Mouse (Mus musculus) CD4-positive helper T cell, adult 2 months (primary cell): Measurements from ENCODE around the gene Abcg8.

Experiments
- DNase-seq: peaks from one replicate; pipeline ENCODE4 v3.0.0-alpha.2; 2012; ENCODE audit warnings: low read depth, missing footprints, low spot score

Abcg8 gene

GRCm38 (mm10) chr17:84709403-84709851 is 33.3 kb downstream of the Abcg8 start:
- DNase-seq: no peak

- DNase-seq: no peak
Observed at GRCm38 (mm10) chr17:84713563-84714164, 37.6 kb downstream of the Abcg8 start.

- DNase-seq: no peak
Observed at GRCm38 (mm10) chr17:84714930-84715329, 38.8 kb downstream of the Abcg8 start.

DNA sequence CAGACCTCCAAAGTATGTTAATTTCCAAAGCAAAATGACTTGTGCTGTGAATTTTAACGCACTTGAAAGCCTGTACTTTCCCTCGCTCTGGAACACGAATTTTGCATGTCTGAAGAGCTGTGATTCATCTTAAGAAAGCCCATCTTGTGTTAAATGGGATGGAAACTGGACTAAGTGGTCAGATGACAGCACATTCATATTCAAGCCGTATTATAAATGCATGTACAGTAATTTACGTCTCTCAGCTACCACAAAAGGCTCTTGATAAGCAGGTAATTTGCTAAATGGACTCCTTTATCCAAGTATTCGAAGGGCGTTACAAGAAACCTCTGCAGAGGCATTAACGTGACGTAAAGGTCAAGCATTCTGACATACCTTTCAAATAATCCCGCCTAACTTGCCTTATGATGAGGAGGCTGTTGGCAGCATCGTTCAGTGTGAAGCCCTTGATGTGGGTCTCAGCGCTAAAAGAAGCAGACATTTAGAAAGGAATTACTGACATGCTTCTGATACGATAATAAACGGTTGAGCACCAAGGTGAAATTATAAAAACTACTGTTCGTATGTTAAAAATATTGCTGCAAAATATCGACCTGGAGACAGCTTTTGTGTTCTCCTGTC is 40.3 kb downstream of the Abcg8 start:
- no peak for DNase-seq

- DNase-seq: no peak
Observed at GRCm38 (mm10) chr17:84717416-84717815, 41.3 kb downstream of the Abcg8 start.

- DNase-seq: no peak
Observed at GRCm38 (mm10) chr17:84719105-84719504, 43.0 kb downstream of the Abcg8 start.

- DNase-seq: no peak
Observed at GRCm38 (mm10) chr17:84724028-84724427, 47.9 kb downstream of the Abcg8 start.

DNA sequence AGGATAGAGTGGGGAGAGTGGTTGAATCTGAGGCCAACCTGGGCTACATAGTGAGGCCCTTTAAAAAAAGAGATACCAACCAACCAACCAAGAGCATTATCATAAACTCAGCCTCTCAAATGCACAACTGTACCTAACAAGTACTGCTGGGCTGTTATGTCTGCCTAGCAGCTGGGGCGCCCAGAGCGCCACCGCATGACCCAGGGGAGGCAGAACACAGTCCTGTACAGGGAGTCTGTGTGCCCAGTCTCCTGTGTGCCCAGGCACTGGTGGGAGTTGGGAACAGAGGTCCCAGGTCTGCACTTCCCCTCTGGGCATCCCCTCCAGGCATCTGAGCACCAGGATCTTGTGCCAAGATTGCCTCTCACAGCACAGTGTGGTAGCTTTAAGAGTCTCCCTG is 49.1 kb downstream of the Abcg8 start:
- DNase-seq: no peak

DNA sequence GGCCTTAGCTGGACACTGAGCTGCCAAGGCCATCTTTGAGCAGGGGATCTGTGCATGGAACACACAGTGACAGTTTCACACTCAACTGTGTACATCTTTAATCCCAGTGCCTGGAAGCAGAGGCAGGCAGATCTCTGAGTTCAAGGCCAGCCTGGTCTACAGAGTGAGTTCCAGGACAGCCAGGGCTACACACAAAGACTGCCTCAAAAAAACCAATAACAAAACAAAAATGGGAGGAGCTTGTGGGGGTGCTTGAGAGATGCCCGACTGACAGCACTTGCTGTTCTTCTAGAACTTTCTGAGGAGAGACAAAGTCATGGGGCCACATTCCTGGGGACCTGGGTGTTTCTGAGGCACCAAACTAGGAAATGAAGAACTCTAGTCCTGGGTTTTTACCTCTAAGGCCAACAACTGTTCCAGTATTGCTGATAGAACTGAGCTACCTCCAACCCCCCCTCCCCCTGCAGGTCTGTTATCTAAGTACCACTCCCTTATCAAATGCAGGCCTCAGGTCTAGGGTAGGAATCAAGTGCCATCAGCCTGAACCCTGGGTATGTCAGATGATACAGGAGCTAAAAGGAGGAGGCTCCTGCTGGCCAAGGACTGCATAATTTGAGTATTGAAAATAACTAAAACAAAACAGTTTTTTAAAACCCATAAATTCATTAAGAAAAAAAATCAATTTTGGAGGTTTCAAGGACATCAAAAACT is 52.3 kb downstream of the Abcg8 start:
- DNase-seq: no peak

DNA sequence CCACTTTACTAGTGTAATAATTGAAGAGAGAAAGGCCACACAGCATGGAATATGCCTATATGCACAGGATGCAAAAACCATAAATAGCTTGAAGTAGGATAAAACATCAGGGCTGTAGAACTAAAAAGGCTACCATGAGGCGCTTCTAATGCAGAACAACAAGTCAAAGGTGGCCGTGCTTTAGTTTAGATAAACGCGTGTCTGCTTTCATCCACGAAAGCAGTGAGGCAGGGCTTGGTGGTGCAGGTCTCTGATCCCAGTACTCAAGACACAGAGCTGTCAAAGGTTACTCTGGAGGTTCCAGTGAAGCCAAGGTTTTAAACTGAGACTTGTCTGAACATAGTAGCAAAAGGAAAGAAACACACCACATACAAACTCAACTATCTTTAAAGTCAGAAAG is 53.0 kb downstream of the Abcg8 start:
- DNase-seq: no peak

DNA sequence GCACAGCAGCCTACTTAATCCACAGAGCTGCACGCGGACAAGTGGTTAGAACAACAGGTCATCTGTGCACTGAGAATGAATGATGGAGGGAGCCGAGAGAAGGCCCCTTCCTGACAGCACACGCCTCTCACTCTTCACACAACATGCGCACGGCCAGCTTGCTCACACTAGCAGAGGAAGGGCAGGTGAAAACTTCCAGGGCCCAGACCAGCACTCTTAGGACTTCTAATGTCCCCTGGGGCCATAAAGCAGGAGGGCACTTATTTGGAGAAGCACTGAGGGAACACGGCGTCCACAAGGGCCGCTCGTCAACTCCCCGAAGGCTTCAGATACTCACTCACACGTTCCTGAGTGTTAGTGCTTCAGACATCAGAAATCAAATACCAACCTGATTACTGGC is 55.3 kb downstream of the Abcg8 start:
- no peak for DNase-seq

GRCm38 (mm10) chr17:84732612-84733011 is 56.5 kb downstream of the Abcg8 start:
- DNase-seq: no peak

DNA sequence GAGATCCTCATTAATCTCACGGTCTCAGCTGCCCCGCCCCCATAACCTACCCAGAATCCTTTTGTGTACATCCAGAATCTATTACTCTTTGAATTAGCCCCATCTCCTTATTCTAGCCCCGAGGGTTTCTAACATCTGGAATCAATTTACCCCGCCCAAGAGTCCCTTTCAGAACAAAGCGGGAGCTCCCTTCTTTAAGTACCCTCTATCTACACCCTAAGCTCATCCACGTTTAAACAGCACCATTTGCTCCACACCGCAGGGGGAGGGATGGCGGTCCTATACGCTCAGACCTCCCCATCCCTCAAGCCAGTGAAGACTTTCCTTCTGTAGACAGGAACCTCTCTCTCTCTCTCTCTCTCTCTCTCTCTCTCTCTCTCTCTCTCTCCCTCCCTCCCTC is 60.6 kb downstream of the Abcg8 start:
- no peak for DNase-seq

GRCm38 (mm10) chr17:84738073-84738797 is 62.1 kb downstream of the Abcg8 start:
- DNase-seq: no peak

DNA sequence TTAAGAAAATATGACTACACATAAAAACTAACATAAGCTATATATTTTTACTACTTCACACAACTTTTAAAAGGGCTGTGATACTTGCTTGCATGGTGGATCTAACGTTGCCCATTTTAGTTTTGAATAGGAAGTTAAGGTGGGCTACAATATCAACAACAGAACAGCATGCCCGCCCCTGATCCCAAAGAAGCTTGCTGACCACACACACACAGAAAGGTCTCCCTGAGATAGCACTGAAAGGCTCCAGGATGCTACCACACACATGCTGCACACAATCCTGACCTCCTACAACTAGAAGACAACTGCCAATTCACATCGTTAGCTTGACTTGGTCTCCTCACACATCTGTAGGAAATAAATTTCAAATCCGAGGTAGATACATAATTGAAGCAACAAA is 68.2 kb downstream of the Abcg8 start:
- no peak for DNase-seq

DNA sequence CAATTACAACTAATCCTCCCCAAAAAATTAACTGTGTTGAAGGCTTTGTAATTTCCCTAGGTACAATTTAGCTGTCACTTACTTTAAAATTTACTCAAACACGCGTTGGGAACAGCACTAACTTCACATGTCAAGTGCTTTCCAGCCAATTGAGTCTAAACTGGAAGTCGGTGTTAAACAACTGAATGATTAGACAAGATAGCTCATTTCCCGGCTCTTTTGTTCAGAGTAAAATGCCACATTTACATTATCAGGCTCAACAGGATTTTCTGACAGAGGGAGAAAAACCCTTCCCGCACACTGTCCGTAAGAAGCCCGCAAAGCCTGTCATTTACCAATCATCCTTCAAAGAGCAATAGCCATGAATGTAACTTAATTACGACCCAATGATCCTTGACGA is 68.9 kb downstream of the Abcg8 start:
- DNase-seq: no peak

DNA sequence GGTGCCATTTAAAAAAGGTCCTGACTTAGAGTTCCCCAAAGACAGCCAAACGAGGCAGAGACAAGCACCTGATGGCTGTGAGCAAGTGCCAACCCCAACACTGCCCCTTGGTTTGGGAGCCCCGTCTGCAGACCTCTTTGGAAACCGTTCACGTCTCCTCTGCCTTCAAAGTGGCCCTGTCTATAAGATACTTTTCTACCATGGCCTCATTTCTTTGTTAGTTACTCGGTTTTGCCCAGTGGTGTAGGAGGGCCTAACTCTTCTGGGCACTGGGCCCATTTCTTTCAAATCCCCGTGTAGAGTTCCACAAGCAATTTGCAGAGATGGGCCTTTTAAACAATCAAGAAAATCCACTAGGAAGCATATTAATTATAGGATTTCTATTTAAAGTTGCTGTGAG is 71.1 kb downstream of the Abcg8 start:
- DNase-seq: no peak

- DNase-seq: no peak
Observed at GRCm38 (mm10) chr17:84748152-84748682, 72.1 kb downstream of the Abcg8 start.

DNA sequence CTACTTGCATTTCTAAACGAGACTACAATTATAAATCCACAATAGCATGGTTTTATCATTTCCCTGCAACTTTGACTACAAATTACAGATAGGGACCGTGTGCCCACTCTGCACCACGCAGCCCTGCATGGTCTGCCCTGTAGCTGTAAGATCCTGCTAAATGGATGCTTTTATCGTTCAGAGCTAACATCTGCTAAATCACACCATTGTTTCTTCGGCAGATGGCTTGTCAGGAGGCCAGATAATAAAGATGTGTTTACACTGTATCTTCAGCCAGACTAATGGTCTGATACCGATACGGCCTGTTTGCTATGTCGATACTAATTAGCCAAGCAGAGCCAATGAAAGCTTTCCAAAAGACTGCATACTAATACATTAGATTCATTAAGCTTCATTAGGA is 73.2 kb downstream of the Abcg8 start:
- no peak for DNase-seq
